Mouse (Mus musculus) forebrain, embryonic 16.5 days (tissue): ENCODE measurements around the gene Pald1. TPM values are rescaled to one million over a fixed set of nuclear protein-coding genes. Genes with fewer than 3 reads are reported as not detected.
A peak's percentile ranks its signal among the peaks of the same experiment; 100 is the strongest.

Experiments
- ATAC-seq: fragments of 200-750 bp; cut with Nextera tagmentation; 2 replicates; pipeline ENCODE4 v1.8.0; 2017; ENCODE audit warnings: mild to moderate bottlenecking, moderate library complexity
- H3K27ac ChIP-seq: fragments of 300-500 bp; sonication (generic); 2 replicates; pipeline ENCODE4 v1.5.1; 2014; ENCODE audit warnings: low read length, control low read depth
- H3K27me3 ChIP-seq: fragments of 300-500 bp; sonication (generic); replicated peaks from 2 replicates; pipeline ENCODE4 v1.6.1; 2014; ENCODE audit warnings: low read length; ENCODE audit not compliant: control insufficient read depth, insufficient read depth
- H3K36me3 ChIP-seq: fragments of 300-500 bp; sonication (generic); 2 replicates; pipeline ENCODE4 v1.6.1; 2014; ENCODE audit not compliant: control insufficient read depth, insufficient read depth
- H3K4me1 ChIP-seq: fragments of 300-500 bp; sonication (generic); replicated peaks from 2 replicates; pipeline ENCODE4 v1.6.1; 2014; ENCODE audit warnings: low read length; ENCODE audit not compliant: control insufficient read depth, insufficient read depth
- H3K4me2 ChIP-seq: fragments of 300-500 bp; sonication (generic); 2 replicates; pipeline ENCODE4 v1.6.1; 2014; ENCODE audit warnings: mild to moderate bottlenecking, low read length, control low read depth
- H3K4me3 ChIP-seq: fragments of 300-500 bp; sonication (generic); replicated peaks from 2 replicates; pipeline ENCODE4 v1.5.1; 2014; ENCODE audit warnings: mild to moderate bottlenecking, low read length, control low read depth
- H3K9ac ChIP-seq: fragments of 300-500 bp; sonication (generic); replicated peaks from 2 replicates; pipeline ENCODE4 v1.6.1; 2014; ENCODE audit warnings: low read depth, low read length, control low read depth
- H3K9me3 ChIP-seq: fragments of 300-500 bp; sonication (generic); 2 replicates; pipeline ENCODE4 v1.6.1; 2016; ENCODE audit warnings: low read length; ENCODE audit not compliant: control insufficient read depth
- WGBS: fragments of 180-500 bp; shearing (Covaris S2); extraction: QIAGEN DNeasy Blood & Tissue Kit; methylation state at CpG from one replicate; pipeline ENCODE4 v1.1.7; 2014; 5-methylcytosine and 5-hydroxymethylcytosine counted together
- polyA plus RNA-seq: library from polyadenylated mRNA; unstranded; fragments of >200 nt; fragmentation: Nextera tagmentation; extraction: Ambion mirVana; gene quantifications from 2 replicates; pipeline ENCODE4 v1.2.1, GENCODE M21; 2015

Gene Pald1
- polyA plus RNA-seq, 1 experiment from 2014 or later: 17.1 TPM

- no peak overlapping the region for H3K27ac ChIP-seq
- H3K4me3 ChIP-seq: no peak overlapping the region
- no peaks in the 10 kb centered on the region for H3K36me3 ChIP-seq
- H3K4me2 ChIP-seq: no peak overlapping the region
- H3K9me3 ChIP-seq: no peaks in the 10 kb centered on the region
- H3K9ac ChIP-seq: no peak overlapping the region
- no peak for ATAC-seq
- WGBS: 87% methylated on average over 13 of the region's 13 CpGs
- no peaks in the 10 kb centered on the region for H3K27me3 ChIP-seq
- peaks cover 26% of the 10 kb centered on the region for H3K4me1 ChIP-seq
Measured at GRCm38 (mm10) chr10:61379340-61380040, 3.8 kb downstream of the Pald1 start.

GRCm38 (mm10) chr10:61378698-61379097 is 4.6 kb downstream of the Pald1 start:
- Histone ChIP-seq H3K4me3 (no peak overlapping the region), H3K27me3 (no peaks in the 10 kb centered on the region), H3K4me1 (peaks cover 21% of the 10 kb centered on the region), H3K27ac (no peak overlapping the region), H3K36me3 (no peaks in the 10 kb centered on the region), H3K9ac (no peak overlapping the region), H3K9me3 (no peaks in the 10 kb centered on the region), H3K4me2 (no peak overlapping the region)
- 81% methylated on average over 5 of the region's 5 CpGs for WGBS
- no peak for ATAC-seq

- Histone ChIP-seq H3K4me1 (peaks cover 19% of the 10 kb centered on the region), H3K4me3 (no peak overlapping the region), H3K9me3 (no peaks in the 10 kb centered on the region), H3K9ac (no peak overlapping the region), H3K36me3 (no peaks in the 10 kb centered on the region), H3K27ac (no peak overlapping the region), H3K27me3 (no peaks in the 10 kb centered on the region), H3K4me2 (no peak overlapping the region)
- no peak for ATAC-seq
- 95% methylated on average over 5 of the region's 5 CpGs for WGBS
Measured at GRCm38 (mm10) chr10:61378050-61378449, 5.3 kb downstream of the Pald1 start.

- H3K27ac ChIP-seq: peak overlapping the region; percentile 5; the same call in 1 of the 2 replicates
- no peak overlapping the region for H3K4me2 ChIP-seq
- WGBS: 77% methylated on average over 6 of the region's 6 CpGs
- H3K4me3 ChIP-seq: no peak overlapping the region
- no peaks in the 10 kb centered on the region for H3K36me3 ChIP-seq
- no peaks in the 10 kb centered on the region; the same call in 1 of the 2 replicates for H3K4me1 ChIP-seq
- no peaks in the 10 kb centered on the region for H3K9me3 ChIP-seq
- ATAC-seq: no peak
- H3K9ac ChIP-seq: no peak overlapping the region
- H3K27me3 ChIP-seq: no peaks in the 10 kb centered on the region
Measured at GRCm38 (mm10) chr10:61374771-61375481, 8.4 kb downstream of the Pald1 start.

GRCm38 (mm10) chr10:61374076-61374475 is 9.3 kb downstream of the Pald1 start:
- H3K9ac ChIP-seq: no peak overlapping the region
- no peak overlapping the region for H3K4me3 ChIP-seq
- no peak for ATAC-seq
- H3K36me3 ChIP-seq: no peaks in the 10 kb centered on the region
- no peaks in the 10 kb centered on the region for H3K4me1 ChIP-seq
- H3K27ac ChIP-seq: no peak overlapping the region
- 61% methylated on average over 4 of the region's 4 CpGs for WGBS
- no peak overlapping the region for H3K4me2 ChIP-seq
- H3K9me3 ChIP-seq: no peaks in the 10 kb centered on the region
- H3K27me3 ChIP-seq: no peaks in the 10 kb centered on the region

- Histone ChIP-seq H3K27me3 (no peaks in the 10 kb centered on the region), H3K4me3 (no peak overlapping the region), H3K36me3 (no peaks in the 10 kb centered on the region), H3K27ac (no peak overlapping the region), H3K4me2 (no peak overlapping the region), H3K9ac (no peak overlapping the region), H3K9me3 (no peaks in the 10 kb centered on the region), H3K4me1 (no peaks in the 10 kb centered on the region)
- 74% methylated on average over 4 of the region's 4 CpGs for WGBS
- no peak for ATAC-seq
Measured at GRCm38 (mm10) chr10:61372585-61372923, 10.8 kb downstream of the Pald1 start.

- no peak overlapping the region for H3K27ac ChIP-seq
- H3K9me3 ChIP-seq: no peaks in the 10 kb centered on the region
- no peak for ATAC-seq
- no peaks in the 10 kb centered on the region for H3K36me3 ChIP-seq
- WGBS: 84% methylated on average over 9 of the region's 9 CpGs
- no peaks in the 10 kb centered on the region for H3K4me1 ChIP-seq
- no peak overlapping the region for H3K9ac ChIP-seq
- H3K4me2 ChIP-seq: no peak overlapping the region
- H3K27me3 ChIP-seq: no peaks in the 10 kb centered on the region
- no peak overlapping the region for H3K4me3 ChIP-seq
Measured at GRCm38 (mm10) chr10:61371884-61372584, 11.3 kb downstream of the Pald1 start.

GRCm38 (mm10) chr10:61370273-61370979 is 12.9 kb downstream of the Pald1 start:
- H3K4me2 ChIP-seq: no peak overlapping the region
- H3K27ac ChIP-seq: no peak overlapping the region
- no peak overlapping the region for H3K9ac ChIP-seq
- H3K9me3 ChIP-seq: no peaks in the 10 kb centered on the region
- no peak for ATAC-seq
- no peak overlapping the region for H3K4me3 ChIP-seq
- H3K36me3 ChIP-seq: no peaks in the 10 kb centered on the region
- no peaks in the 10 kb centered on the region for H3K27me3 ChIP-seq
- WGBS: 84% methylated on average over 18 of the region's 18 CpGs
- H3K4me1 ChIP-seq: no peaks in the 10 kb centered on the region

- Histone ChIP-seq H3K9me3 (no peaks in the 10 kb centered on the region), H3K4me2 (no peak overlapping the region), H3K4me3 (no peak overlapping the region), H3K27ac (no peak overlapping the region), H3K4me1 (no peaks in the 10 kb centered on the region), H3K27me3 (no peaks in the 10 kb centered on the region), H3K9ac (no peak overlapping the region), H3K36me3 (no peaks in the 10 kb centered on the region)
- ATAC-seq: no peak
- 69% methylated on average over 5 of the region's 5 CpGs for WGBS
Measured at GRCm38 (mm10) chr10:61369755-61370154, 13.6 kb downstream of the Pald1 start.
